Mouse (Mus musculus): Measurements from ENCODE around the gene Mbtps1.

DNA sequence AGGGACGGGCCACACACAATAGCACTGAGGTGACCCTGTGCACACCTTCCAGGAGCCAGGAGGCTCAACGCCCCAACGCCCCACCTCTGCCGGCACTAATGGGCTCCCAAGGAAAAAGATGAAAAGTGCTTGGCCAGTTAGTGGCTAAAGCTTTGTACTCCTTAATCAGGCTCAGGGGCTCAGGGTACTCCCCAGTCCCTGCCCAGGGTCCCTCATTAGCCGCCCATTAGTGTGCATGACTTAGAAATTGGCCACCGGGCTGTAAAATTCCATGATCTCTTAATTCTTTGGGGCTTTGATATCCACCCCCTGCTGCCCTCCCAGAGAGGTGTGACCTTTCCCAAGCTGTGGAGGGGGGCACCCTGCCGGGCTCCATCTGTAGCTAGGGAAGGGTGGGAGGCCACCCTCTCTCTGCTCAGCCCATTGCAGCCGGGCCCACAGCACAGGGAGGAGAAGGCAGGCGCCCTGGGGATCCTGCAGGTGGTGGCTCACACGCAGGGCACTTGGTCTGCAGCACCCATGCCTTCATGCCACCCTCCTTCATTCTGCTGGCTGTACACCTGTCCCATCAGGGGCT, 55.3 kb downstream of the Mbtps1 start:
- TF ChIP-seq CTCF (IDR thresholded peaks at IDR 0.05; ENCODE audit: low read depth): no peak
- TF ChIP-seq EP300 (optimal IDR thresholded peaks at IDR 0.05): no peak

All from stomach, postnatal 0 days (tissue).